Mouse (Mus musculus): ENCODE results near the gene Ccdc103.

Ccdc103 gene

DNA sequence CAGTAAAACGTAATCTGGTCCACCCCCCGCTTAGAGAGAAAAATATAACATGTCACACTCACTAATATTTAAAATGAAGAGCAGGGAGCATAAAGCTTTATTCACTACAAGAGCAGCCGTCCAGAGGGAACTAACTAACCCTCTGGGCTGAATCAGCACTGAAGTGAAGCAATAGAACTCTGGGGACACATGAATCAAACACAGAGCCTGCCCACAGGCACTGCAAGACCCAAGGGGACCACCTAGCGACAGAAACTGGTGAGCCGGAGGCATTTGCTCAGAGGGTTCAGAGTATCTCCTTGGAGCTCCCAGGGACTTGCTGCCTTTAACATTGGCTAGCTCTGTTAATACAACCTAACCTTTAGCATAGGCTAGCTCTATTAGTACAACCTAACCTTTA lies 9.1 kb downstream of the Ccdc103 start:
- DNase-seq (ENCODE audit: low read depth, low spot score): no peak

- DNase-seq (ENCODE audit: low read depth, low spot score): peak; percentile 74
Observed at GRCm38 (mm10) chr11:102893015-102893651, 12.1 kb downstream of the Ccdc103 start.

- no peak for DNase-seq (ENCODE audit: low read depth, low spot score)
Observed at GRCm38 (mm10) chr11:102894716-102895115, 13.7 kb downstream of the Ccdc103 start.

DNA sequence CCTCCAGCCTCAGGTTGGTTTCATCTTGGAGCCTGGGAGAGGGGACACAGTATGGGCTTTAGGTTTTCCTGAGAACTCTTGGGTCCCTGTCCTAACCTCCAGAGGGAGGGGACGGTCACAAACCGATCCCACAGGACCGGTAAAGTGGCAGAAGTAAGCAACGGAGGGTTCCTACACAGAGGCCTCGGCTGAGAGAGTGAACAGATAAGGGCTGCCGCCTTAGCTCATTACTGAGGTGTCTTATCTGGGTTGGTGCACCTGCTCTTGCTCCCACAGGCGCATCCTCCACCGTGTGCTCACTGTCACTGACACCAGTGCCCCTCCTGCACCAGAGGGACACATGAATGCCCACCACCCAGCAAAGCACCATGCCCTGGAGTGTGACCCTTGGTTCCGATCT lies 14.8 kb downstream of the Ccdc103 start:
- no peak for DNase-seq (ENCODE audit: low read depth, low spot score)

DNA sequence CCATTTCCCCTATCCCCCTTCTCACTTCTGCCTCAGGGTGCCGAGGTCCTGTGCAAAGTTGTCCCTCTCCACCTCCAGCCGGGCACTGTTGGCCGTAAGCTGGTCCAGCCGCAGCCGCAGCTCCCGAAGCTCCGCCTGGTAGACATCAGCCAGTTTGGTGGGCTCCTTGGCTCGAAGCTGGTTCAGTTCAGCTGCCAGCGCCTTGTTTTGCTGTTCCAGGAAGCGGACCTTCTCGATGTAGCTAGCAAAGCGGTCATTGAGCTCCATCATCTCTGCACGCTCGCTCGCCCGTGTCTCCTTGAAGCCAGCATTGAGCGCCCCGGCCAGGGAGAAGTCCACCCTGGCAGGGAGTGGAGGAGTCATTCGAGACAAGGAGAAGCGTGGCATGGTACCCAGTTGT lies 15.6 kb downstream of the Ccdc103 start:
- DNase-seq (ENCODE audit: low read depth, low spot score): no peak

DNA sequence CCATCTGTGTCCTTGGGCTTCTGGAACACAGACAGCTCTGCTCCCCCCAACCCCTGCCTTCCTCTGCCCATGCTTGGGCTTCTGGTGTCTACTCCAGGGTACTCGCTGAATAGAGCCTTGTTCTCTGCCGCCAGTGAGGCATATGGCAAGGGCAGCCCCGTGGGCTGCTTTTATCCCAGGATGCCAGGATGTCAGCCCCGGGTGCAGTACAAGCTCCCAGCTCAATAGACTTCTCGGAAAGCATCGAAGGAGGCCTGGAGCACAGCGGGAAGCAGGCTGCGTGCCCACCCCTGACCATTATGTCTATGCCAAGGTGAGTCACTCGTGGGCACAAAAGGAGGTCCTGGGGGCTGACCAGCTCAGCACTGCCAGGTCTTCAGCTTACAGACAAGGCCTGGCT lies 17.4 kb downstream of the Ccdc103 start:
- peak; percentile 55 for DNase-seq (ENCODE audit: low read depth, low spot score)

- peak; percentile 92 for DNase-seq (ENCODE audit: low read depth, low spot score)
Observed at GRCm38 (mm10) chr11:102900763-102901162, 19.8 kb downstream of the Ccdc103 start, which contains the start of gene Gfap. Gfap (minus strand) TSS chr11:102900912.

GRCm38 (mm10) chr11:102901199-102901598 lies 20.2 kb downstream of the Ccdc103 start:
- no peak for DNase-seq (ENCODE audit: low read depth, low spot score)

DNA sequence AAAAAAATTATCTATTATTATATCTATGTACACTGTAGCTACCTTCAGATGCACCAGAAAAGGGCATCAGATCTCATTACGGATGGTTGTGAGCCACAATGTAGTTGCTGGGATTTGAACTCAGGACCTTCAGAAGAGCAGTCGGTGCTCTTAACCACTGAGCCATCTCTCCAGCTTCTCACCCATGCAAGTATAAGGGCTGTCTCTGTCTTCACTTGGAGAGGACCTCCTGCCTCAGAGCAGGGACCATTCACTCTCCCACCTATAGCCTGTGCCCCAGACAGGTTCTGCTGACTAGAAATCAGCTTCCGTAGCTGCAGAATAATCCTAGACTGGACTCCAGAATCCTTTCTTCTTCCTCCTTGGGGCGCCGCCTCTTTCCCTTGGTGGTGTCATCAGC lies 21.1 kb downstream of the Ccdc103 start:
- DNase-seq (ENCODE audit: low read depth, low spot score): no peak

GRCm38 (mm10) chr11:102903654-102904053 lies 22.6 kb downstream of the Ccdc103 start:
- DNase-seq (ENCODE audit: low read depth, low spot score): no peak

DNA sequence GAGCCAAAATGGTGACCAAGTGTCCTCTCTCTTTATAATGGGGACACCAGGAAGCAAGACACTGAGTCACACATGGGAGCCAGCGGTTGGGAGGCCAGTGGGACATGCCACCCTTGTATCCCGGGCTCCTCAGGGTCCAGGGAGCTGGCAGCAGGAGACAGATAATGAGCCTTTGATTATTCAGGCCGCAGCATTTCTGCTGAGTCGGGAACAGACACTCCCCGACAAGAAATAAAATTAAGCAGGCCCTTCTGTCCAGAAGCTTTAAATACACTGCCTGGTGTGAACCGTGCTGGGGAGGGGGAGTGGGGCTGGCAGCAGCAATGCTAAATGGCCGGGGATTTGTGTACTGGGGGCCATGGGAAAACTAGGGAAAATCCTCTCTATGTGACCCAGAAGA lies 30.4 kb downstream of the Ccdc103 start:
- no peak for DNase-seq (ENCODE audit: low read depth, low spot score)

DNA sequence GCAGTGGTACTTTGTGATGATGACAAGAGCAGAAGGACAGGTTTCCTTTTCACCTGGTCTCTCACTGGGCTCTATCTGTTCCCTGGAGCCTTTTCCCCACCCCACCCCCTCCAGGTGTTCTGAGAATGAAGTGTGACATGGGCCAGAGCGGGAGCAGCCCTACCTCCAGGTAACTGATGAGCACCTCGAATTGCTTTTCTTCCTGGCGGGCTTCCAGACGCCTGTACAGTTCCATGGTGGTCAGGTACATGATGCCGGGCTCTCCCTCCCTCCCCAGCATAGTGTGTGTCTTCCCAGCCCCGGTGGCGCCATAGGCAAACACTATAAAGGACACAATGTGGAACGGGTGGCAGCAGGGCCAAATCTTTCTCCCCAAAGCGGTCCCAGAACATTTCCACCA lies 34.4 kb downstream of the Ccdc103 start:
- no peak for DNase-seq (ENCODE audit: low read depth, low spot score)

DNA sequence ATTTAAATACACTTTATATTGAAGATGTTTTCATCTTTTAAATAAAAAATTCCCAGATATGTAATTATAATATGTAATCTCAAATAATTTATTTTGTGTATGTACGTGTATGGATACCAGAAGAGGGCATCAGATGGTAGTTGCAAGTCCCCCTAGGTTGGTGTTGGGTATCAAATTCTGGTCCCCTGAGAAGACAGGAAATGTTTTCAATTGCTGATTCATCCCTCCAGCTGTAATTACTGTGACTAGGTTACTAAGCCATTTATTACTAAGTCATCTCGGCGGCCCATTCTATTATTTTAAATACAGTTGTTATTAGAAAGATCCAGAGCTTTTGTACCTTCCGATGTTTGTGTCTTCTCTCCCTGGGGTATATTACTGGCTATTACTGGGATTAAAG lies 37.1 kb downstream of the Ccdc103 start:
- no peak for DNase-seq (ENCODE audit: low read depth, low spot score)

GRCm38 (mm10) chr11:102921491-102921890 lies 40.5 kb downstream of the Ccdc103 start:
- no peak for DNase-seq (ENCODE audit: low read depth, low spot score)

DNA sequence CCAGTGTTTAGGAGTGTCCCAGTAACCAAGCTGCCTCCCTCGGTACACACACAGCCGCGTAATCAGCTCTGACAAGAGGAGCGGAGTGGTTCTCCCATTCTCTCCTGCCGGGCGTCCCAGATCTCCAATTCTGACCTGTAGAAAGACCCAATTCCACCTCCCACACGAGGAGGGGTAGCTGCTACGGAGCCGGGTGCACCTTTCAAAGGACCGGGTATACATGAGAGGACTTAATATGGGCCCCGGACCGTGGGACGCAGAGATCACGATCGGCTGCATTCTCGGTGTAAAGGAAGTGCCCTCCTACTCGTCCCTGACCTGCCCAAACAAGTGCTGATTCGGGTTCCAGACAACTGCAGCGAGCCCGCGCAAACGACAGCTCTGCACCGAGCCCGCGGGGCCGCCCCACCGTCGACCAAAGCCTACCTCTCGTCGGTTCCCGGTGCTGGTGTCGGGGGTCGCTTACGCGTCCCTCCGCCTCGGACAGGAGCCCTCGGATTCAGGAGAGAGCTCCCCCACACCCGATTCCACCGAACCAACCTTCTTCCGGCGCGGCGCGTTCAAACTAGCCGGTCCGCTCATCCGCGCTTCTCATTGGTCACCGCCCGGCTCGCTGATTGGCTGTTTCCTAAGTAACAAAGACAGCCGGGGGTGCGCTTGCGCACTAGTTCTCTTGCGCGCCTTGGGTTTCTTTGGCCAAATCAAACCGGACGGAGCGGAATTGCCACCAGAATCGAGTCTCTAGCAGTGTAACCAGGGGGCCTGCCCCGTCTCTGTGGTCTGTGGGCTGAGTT lies 43.8 kb downstream of the Ccdc103 start, which contains the start of gene Kif18b:
TSS of gene Kif18b (minus strand) at position 568 of the 794 bp plus-strand sequence.
- peak; percentile 95 for DNase-seq (ENCODE audit: low read depth, low spot score)

DNA sequence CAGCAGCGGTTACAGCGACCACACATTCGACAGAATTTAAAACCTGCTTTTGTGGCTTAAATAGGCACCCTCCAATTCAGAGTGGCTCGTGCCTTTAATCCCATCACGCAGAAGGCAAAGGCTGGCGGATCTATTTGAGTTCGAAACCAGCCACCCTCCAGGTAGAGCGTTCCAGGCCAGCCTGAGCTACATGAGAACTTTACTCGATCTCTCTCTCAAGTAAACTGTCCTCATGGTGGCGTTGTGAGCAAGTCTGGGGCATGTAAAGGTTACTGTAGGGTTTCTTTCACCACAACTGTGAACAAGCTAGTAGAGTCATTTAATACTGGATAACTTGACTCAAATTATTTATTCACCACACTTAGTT lies 44.3 kb downstream of the Ccdc103 start:
- peak; percentile 24 for DNase-seq (ENCODE audit: low read depth, low spot score)

DNA sequence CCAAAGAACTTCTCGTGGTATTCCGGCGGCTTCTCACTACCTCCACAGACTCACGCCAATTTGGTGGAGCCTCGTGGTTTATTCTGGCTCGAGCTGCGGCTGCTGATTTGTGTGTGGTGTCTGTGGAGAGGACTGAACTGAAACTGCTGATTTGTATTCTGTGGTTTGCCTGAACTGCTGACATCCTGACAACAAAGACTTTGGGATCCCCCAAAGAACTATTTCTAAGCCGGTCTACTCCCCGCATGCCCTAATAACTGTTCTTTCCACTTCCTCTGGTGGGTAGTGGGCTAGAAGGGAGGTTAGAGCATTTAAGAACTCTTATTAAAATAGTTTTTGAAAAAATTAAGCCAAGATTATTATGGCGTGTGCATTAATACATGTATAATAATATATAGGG lies 49.7 kb downstream of the Ccdc103 start:
- DNase-seq (ENCODE audit: low read depth, low spot score): no peak
